Mouse (Mus musculus) MEL (cell line): ENCODE measurements around the gene Ehd2. TPM values are rescaled to one million over a fixed set of nuclear protein-coding genes. Genes with fewer than 3 reads are reported as not detected.
A peak's percentile ranks its signal among the peaks of the same experiment; 100 is the strongest.

Experiments used
- DNase-seq: peaks from one replicate; pipeline ENCODE4 v3.0.0; 2011; ENCODE audit warnings: low read depth, low spot score
- H3K27ac ChIP-seq: 2 replicates; pipeline ENCODE4 v1.5.1; 2012; ENCODE audit warnings: low read depth, mild to moderate bottlenecking, control low read depth, low read length, moderate library complexity; ENCODE audit not compliant: control insufficient read depth
- H3K27me3 ChIP-seq, 2 experiments: fragments of 150-350 bp in 1 of 2; sonication (generic) in 1 of 2; 2 replicates each; pipeline ENCODE4 v1.6.1; 2012; ENCODE audit warnings: low read length in 2 of 2, mild to moderate bottlenecking in 2 of 2, improper control_type of control experiment in 1 of 2, moderate library complexity in 1 of 2; ENCODE audit not compliant: insufficient read depth in 2 of 2, control insufficient read depth in 1 of 2
- H3K36me3 ChIP-seq, 2 experiments: 2 replicates each; pipeline ENCODE4 v1.6.1; 2012 to 2014; ENCODE audit warnings: low read length in 2 of 2, improper control_type of control experiment in 1 of 2, inconsistent platforms in 1 of 2, mild to moderate bottlenecking in 1 of 2; ENCODE audit not compliant: insufficient read depth in 2 of 2, control insufficient read depth in 1 of 2
- H3K4me1 ChIP-seq, 2 experiments: fragments of 150-350 bp in 1 of 2; sonication (generic) in 1 of 2; 2 replicates each; pipeline ENCODE4 v1.6.1; 2012; ENCODE audit warnings: low read length in 2 of 2, improper control_type of control experiment in 1 of 2, mild to moderate bottlenecking in 1 of 2; ENCODE audit not compliant: insufficient read depth in 2 of 2, control insufficient read depth in 1 of 2
- H3K4me3 ChIP-seq, 2 experiments: fragments of 150-350 bp in 1 of 2; sonication (generic) in 1 of 2; 2 replicates each; pipeline ENCODE4 v1.5.1; 2012; ENCODE audit warnings: low read depth in 2 of 2, low read length in 2 of 2, mild to moderate bottlenecking in 2 of 2, moderate library complexity in 2 of 2, control low read depth in 1 of 2, improper control_type of control experiment in 1 of 2; ENCODE audit not compliant: control insufficient read depth in 1 of 2, insufficient read depth in 1 of 2
- H3K79me2 ChIP-seq: 2 replicates; pipeline ENCODE4 v1.6.1; 2012; ENCODE audit warnings: mild to moderate bottlenecking, low read length, moderate library complexity; ENCODE audit not compliant: control insufficient read depth, poor library complexity, insufficient read depth
- H3K9ac ChIP-seq: 2 replicates; pipeline ENCODE4 v1.6.1; 2012; ENCODE audit warnings: low read depth, mild to moderate bottlenecking, control low read depth, low read length, moderate library complexity; ENCODE audit not compliant: control insufficient read depth, poor library complexity, severe bottlenecking
- H3K9me3 ChIP-seq: fragments of 150-350 bp; sonication (generic); replicated peaks from 2 replicates; pipeline ENCODE4 v1.6.1; 2012; ENCODE audit warnings: mild to moderate bottlenecking, low read length, improper control_type of control experiment, moderate library complexity; ENCODE audit not compliant: insufficient read depth
- BHLHE40 ChIP-seq: IDR thresholded peaks from 2 replicates; pipeline ENCODE4 v1.6.1; 2012; ENCODE audit warnings: low read depth, mild to moderate bottlenecking, inconsistent platforms, low read length, improper control_type of control experiment, borderline replicate concordance
- CHD1 ChIP-seq: IDR thresholded peaks from 2 replicates; pipeline ENCODE4 v1.6.1; 2012; ENCODE audit warnings: low read depth, mild to moderate bottlenecking, inconsistent platforms, low read length, improper control_type of control experiment
- CTCF ChIP-seq, 3 experiments: IDR thresholded peaks in 2 of 3; conservative IDR thresholded peaks in 1 of 3; 2 replicates each; pipeline ENCODE4 v1.5.1; 2011 to 2012; ENCODE audit warnings: low read length in 3 of 3, low read depth in 2 of 3, mild to moderate bottlenecking in 2 of 3, improper control_type of control experiment in 1 of 3, inconsistent platforms in 1 of 3, mixed read lengths in 1 of 3, moderate library complexity in 1 of 3; ENCODE audit not compliant: control insufficient read depth in 1 of 3, insufficient read depth in 1 of 3, poor library complexity in 1 of 3, severe bottlenecking in 1 of 3
- ELF1 ChIP-seq: IDR thresholded peaks from 2 replicates; pipeline ENCODE4 v1.6.1; 2014; ENCODE audit warnings: low read depth, mild to moderate bottlenecking, inconsistent platforms, low read length, improper control_type of control experiment, moderate library complexity
- ETS1 ChIP-seq: IDR thresholded peaks from 2 replicates; pipeline ENCODE4 v1.6.1; 2012; ENCODE audit warnings: low read depth, mild to moderate bottlenecking, inconsistent platforms, low read length, improper control_type of control experiment, moderate library complexity
- GATA1 ChIP-seq: IDR thresholded peaks from 2 replicates; pipeline ENCODE4 v1.6.1; 2011; ENCODE audit warnings: low read depth, low read length, improper control_type of control experiment
- HCFC1 ChIP-seq: IDR thresholded peaks from 2 replicates; pipeline ENCODE4 v1.6.1; 2012; ENCODE audit warnings: low read depth, mild to moderate bottlenecking, inconsistent platforms, low read length, improper control_type of control experiment, moderate library complexity
- JUND ChIP-seq: IDR thresholded peaks from 2 replicates; pipeline ENCODE4 v1.6.1; 2011; ENCODE audit warnings: low read depth, mild to moderate bottlenecking, improper control_type of control experiment, low read length
- MAX ChIP-seq: IDR thresholded peaks from 2 replicates; pipeline ENCODE4 v1.6.1; 2011; ENCODE audit warnings: low read length, improper control_type of control experiment
- MXI1 ChIP-seq: IDR thresholded peaks from 2 replicates; pipeline ENCODE4 v1.6.1; 2011; ENCODE audit warnings: mild to moderate bottlenecking, low read depth, low read length, improper control_type of control experiment
- MYC ChIP-seq: IDR thresholded peaks from 2 replicates; pipeline ENCODE4 v1.6.1; 2011; ENCODE audit warnings: low read depth, mild to moderate bottlenecking, low read length, improper control_type of control experiment, moderate library complexity
- NELFE ChIP-seq: IDR thresholded peaks from 2 replicates; pipeline ENCODE4 v1.6.1; 2011; ENCODE audit warnings: low read depth, low read length, improper control_type of control experiment
- NRF1 ChIP-seq: IDR thresholded peaks from 2 replicates; pipeline ENCODE4 v1.6.1; 2014; ENCODE audit warnings: low read depth, mild to moderate bottlenecking, inconsistent platforms, low read length, improper control_type of control experiment, moderate library complexity; ENCODE audit not compliant: poor library complexity, insufficient read depth, severe bottlenecking
- POLR2A ChIP-seq, 2 experiments: IDR thresholded peaks; 2 replicates each; pipeline ENCODE4 v1.6.1; 2011 to 2012; ENCODE audit warnings: low read length in 2 of 2, mild to moderate bottlenecking in 2 of 2, control low read depth in 1 of 2, improper control_type of control experiment in 1 of 2, low read depth in 1 of 2, moderate library complexity in 1 of 2; ENCODE audit not compliant: control insufficient read depth in 1 of 2, insufficient read depth in 1 of 2, poor library complexity in 1 of 2
- POLR2AphosphoS2 ChIP-seq: IDR thresholded peaks from 2 replicates; pipeline ENCODE4 v1.6.1; 2011; ENCODE audit warnings: low read length, improper control_type of control experiment
- POLR2AphosphoS5 ChIP-seq: IDR thresholded peaks from 2 replicates; pipeline ENCODE4 v1.6.1; 2012; ENCODE audit warnings: low read depth, borderline replicate concordance, mild to moderate bottlenecking, inconsistent platforms, low read length, moderate library complexity, mixed read lengths
- RAD21 ChIP-seq: IDR thresholded peaks from 2 replicates; pipeline ENCODE4 v1.6.1; 2011; ENCODE audit warnings: mild to moderate bottlenecking, low read depth, low read length, improper control_type of control experiment
- RCOR1 ChIP-seq: IDR thresholded peaks from 2 replicates; pipeline ENCODE4 v1.6.1; 2012; ENCODE audit warnings: low read depth, mild to moderate bottlenecking, inconsistent platforms, low read length, improper control_type of control experiment
- SIN3A ChIP-seq: IDR thresholded peaks from 2 replicates; pipeline ENCODE4 v1.6.1; 2012; ENCODE audit warnings: low read length, improper control_type of control experiment, inconsistent platforms
- SMC3 ChIP-seq: IDR thresholded peaks from 2 replicates; pipeline ENCODE4 v1.6.1; 2011; ENCODE audit warnings: low read depth, low read length, improper control_type of control experiment
- TAL1 ChIP-seq: IDR thresholded peaks from 2 replicates; pipeline ENCODE4 v1.6.1; 2012; ENCODE audit warnings: mild to moderate bottlenecking, inconsistent platforms, low read length, moderate library complexity, mixed read lengths
- TBP ChIP-seq: IDR thresholded peaks from 2 replicates; pipeline ENCODE4 v1.8.0; 2011; ENCODE audit warnings: low read depth, low read length, improper control_type of control experiment
- TCF12 ChIP-seq: IDR thresholded peaks from 2 replicates; pipeline ENCODE4 v1.6.1; 2014; ENCODE audit warnings: low read depth, mild to moderate bottlenecking, inconsistent platforms, low read length, improper control_type of control experiment, moderate library complexity
- ZC3H11A ChIP-seq: IDR thresholded peaks from 2 replicates; pipeline ENCODE4 v1.6.1; 2012; ENCODE audit warnings: low read depth, mild to moderate bottlenecking, inconsistent platforms, low read length, improper control_type of control experiment
- ZMIZ1 ChIP-seq: IDR thresholded peaks from 2 replicates; pipeline ENCODE4 v1.6.1; 2012; ENCODE audit warnings: low read depth, mild to moderate bottlenecking, inconsistent platforms, low read length, improper control_type of control experiment, moderate library complexity
- polyA plus RNA-seq, 2 experiments: library from polyadenylated mRNA; stranded (reverse) in 1 of 2; unstranded in 1 of 2; fragments of >175 nt in 1 of 2; fragments of >200 nt in 1 of 2; gene quantifications; 2 replicates each; pipeline versions ENCODE4 v1.2.1 to v1.2.4; 2012; ENCODE audit warnings: low replicate concordance in 2 of 2, low read depth in 1 of 2; ENCODE audit not compliant: insufficient read length in 2 of 2, insufficient read depth in 1 of 2, missing spikeins in 1 of 2
- total RNA-seq: library from RNA; depleted of rRNA; stranded (reverse); fragments of 300-350 nt; gene quantifications from 2 replicates; pipeline ENCODE4 v1.2.3, GENCODE M21; 2012

The Ehd2 gene
- total and polyA plus RNA-seq, 3 experiments, result 3.2 to 6.2 TPM; not detected in 1

DNA sequence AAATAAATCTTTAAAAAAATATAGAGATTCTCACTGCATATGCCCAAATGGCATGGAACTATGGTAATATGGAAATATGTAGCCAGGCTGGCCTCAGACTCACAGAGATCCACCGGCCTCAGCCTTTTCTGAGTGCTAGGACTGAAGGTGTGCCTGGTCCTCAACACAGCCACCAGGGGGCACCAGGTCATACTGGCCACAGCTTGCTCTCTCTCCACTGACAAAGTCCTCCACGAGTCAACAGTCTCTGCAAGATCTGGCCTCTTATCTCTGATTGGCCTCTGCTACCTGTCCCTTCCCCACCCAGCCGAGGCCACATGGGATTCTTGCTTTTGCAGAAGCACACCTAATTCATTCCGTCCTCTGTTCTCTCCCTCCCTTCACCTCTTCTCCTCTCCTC is 37.5 kb downstream of the Ehd2 start:
- no peaks in the 10 kb centered on the region for H3K27me3 ChIP-seq
- no peak overlapping the region for H3K27ac ChIP-seq
- peaks cover 0 to 5% of the 10 kb centered on the region in 2 experiments; a peak in 2 of 4 replicates for H3K4me1 ChIP-seq
- TF ChIP-seq GATA1 (0 out of 2 replicates have a peak, but pooled peaks have one; percentile 25), MYC (0 out of 2 replicates have a peak, but pooled peaks have one; percentile 50), ETS1 (no peak), JUND (no peak), SIN3A (peak; percentile 45; the same call in 1 of the 2 replicates), MXI1 (peak; percentile 75), SMC3 (peak; percentile 91), POLR2AphosphoS5 (no peak), RAD21 (peak; percentile 65), ZC3H11A (peak; percentile 69), CTCF (IDR thresholded peaks at IDR 0.05 in 2 of 3, conservative IDR thresholded peaks at IDR 0.05 in 1 of 3; ENCODE audit: control insufficient read depth in 1 of 3, insufficient read depth in 1 of 3, low read depth in 2 of 3, low read length in 3 of 3, poor library complexity in 1 of 3, severe bottlenecking in 1 of 3) (peak; percentile 81 to 92 (median 90)), BHLHE40 (no peak), ELF1 (no peak), MAX (0 out of 2 replicates have a peak, but pooled peaks have one; percentile 50), TAL1 (no peak)
- H3K36me3 ChIP-seq, result peaks cover 0 to 2% of the 10 kb centered on the region in 2 experiments; a peak in 1 of 4 replicates
- H3K79me2 ChIP-seq, result no peaks in the 10 kb centered on the region
- H3K9ac ChIP-seq, result no peak overlapping the region
- H3K4me3 ChIP-seq, result no peak overlapping the region
- no peaks in the 10 kb centered on the region for H3K9me3 ChIP-seq
- DNase-seq, result peak; percentile 87

DNA sequence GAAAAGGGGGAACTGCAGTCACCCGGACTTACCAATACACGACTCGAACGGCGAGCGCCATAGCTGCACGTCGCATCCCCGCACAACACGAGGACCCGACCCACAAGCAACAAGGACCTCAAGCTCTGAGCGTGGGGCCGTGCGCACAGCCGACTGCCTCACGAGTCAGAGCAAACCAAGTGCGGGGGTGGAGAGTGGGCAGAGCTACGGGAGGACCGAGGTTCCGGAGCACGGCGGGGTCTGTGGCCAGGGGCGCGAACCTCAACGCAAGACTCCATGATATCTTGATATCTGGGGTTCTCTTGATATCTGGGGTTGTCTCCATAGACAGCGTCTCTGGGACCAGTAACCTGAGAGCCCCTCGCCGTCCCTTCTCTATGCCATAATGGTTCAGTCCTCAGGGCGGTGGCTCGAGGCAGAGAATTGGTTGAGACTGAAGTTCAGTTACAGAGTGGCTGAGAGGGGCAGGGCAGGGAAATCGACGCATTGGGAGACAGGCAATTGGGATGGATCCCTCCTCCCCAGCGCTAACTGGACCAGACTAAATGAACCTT is 45.1 kb downstream of the Ehd2 start, which contains the start of gene Selenow:
Gene Selenow (minus strand): TSS at position 183 of the 554 bp plus-strand sequence.
- peak; percentile 96 for DNase-seq
- Histone ChIP-seq H3K79me2 (peaks cover 23% of the 10 kb centered on the region), H3K9ac (peak within 1 kb of the TSS; percentile 94), H3K27me3 (no peaks in the 10 kb centered on the region), H3K36me3 (peaks cover 0 to 11% of the 10 kb centered on the region in 2 experiments; a peak in 2 of 4 replicates)
- TF ChIP-seq HCFC1 (peak; percentile 72), SIN3A (peak; percentile 77), CHD1 (peak; percentile 99), NRF1 (peak; percentile 39; the same call in 1 of the 2 replicates), POLR2A (IDR thresholded peaks at IDR 0.05; ENCODE audit: control insufficient read depth in 1 of 2, insufficient read depth in 1 of 2, low read depth in 1 of 2, low read length in 2 of 2, poor library complexity in 1 of 2) (peak; percentile 93 to 94), RCOR1 (no peak; the same call in 1 of the 2 replicates), POLR2AphosphoS5 (no peak), GATA1 (no peak), BHLHE40 (peak; percentile 85), POLR2AphosphoS2 (peak; percentile 94), TCF12 (peak; percentile 34), NELFE (peak; percentile 95), MYC (peak; percentile 81; the same call in 1 of the 2 replicates), ZMIZ1 (peak; percentile 88), MAX (peak; percentile 81), MXI1 (peak; percentile 93), CTCF (IDR thresholded peaks at IDR 0.05 in 2 of 3, conservative IDR thresholded peaks at IDR 0.05 in 1 of 3; ENCODE audit: control insufficient read depth in 1 of 3, insufficient read depth in 1 of 3, low read depth in 2 of 3, low read length in 3 of 3, poor library complexity in 1 of 3, severe bottlenecking in 1 of 3) (no peak), TBP (peak; percentile 89)
- TF ChIP-seq, all 39 proteins: peak for 14
- peaks cover 4 to 15% of the 10 kb centered on the region in 2 experiments; a peak in 3 of 4 replicates for H3K4me1 ChIP-seq
- no peaks in the 10 kb centered on the region for H3K9me3 ChIP-seq
- peak within 1 kb of the TSS; percentile 80 for H3K4me3 ChIP-seq
- peak within 1 kb of the TSS; percentile 80 for H3K27ac ChIP-seq
